Mouse (Mus musculus): ENCODE data around the gene Camk2b. TPM values are rescaled to one million over a fixed set of nuclear protein-coding genes. Genes with fewer than 3 reads are reported as not detected.

Camk2b gene
- polyA plus RNA-seq, 1 experiment from 2014 or later: 1.6 TPM

DNA sequence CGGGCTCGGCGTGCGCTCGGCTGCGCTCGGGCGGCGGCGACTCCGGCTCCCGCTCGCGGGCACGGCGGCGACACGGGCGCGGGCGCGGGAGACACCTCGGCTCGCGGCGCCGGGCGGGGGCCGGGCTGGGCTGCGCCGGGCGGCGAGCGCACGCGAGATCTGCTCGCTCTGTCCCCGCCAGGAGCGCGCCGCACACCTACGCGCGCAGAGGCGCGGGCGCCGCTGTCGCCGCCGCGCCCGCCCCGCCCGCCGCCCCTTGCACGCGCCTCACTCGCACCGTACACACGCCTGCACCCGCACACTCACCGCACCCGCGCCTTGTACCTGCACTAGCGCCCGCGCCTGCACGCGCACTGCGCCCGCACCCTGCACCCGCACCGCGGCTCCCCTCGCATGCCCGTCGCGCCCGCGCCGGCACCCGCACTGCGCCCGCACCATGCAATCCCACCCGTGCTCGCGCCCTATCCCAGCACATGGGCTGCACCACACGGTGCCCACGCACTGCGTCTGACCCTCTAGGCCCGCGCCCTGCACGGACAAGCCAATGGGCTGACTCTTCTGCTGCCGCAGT lies 526 bp downstream of the Camk2b start:
- H3K9me3 ChIP-seq: no peaks in the 10 kb centered on the region
- H3K4me1 ChIP-seq: peaks cover 26% of the 10 kb centered on the region
- H3K9ac ChIP-seq: peak overlapping the region; percentile 56
- no peaks in the 10 kb centered on the region for H3K36me3 ChIP-seq
- WGBS: under 1% methylated on average over 69 of the region's 95 CpGs
- peak overlapping the region; percentile 95 for H3K4me2 ChIP-seq (replicated peaks)
- ATAC-seq (ENCODE audit: low FRiP score, low read depth): 0 out of 2 replicates have a peak, but pooled peaks have one; percentile 45
- H3K27ac ChIP-seq: no peak overlapping the region
- peak overlapping the region; percentile 60 for H3K4me3 ChIP-seq
- peaks cover 99% of the 10 kb centered on the region for H3K27me3 ChIP-seq

DNA sequence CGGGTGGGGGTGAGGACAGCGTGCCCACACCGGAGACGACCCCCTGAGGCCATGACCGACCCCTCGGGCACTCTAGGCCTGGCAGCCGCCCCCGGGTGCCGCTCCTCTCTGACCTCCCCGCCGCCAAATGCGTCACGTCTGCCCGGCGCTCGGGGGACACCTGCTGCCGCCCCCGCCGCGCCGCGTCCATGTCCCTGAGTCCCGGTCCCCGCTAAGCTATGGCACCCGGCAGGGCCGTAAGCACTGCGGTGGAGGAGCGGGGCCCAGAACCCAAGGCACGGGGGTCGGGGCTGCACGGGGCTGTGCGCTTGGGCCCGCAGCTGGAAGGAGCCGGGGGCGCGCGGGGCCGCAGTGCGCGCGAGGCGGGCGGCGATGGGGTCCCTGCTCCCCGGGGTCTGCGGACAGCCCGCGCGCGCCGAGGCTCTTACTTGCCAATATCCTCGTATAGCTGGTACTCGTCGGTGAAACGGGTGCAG lies 1.1 kb downstream of the Camk2b start:
- Histone ChIP-seq H3K4me2 (replicated peaks) (peak overlapping the region; percentile 95), H3K27ac (no peak overlapping the region), H3K9ac (peak overlapping the region; percentile 56), H3K36me3 (no peaks in the 10 kb centered on the region), H3K9me3 (no peaks in the 10 kb centered on the region), H3K27me3 (peaks cover 99% of the 10 kb centered on the region), H3K4me3 (peak overlapping the region; percentile 60), H3K4me1 (peaks cover 26% of the 10 kb centered on the region)
- WGBS: 2% methylated on average over 45 of the region's 55 CpGs
- ATAC-seq (ENCODE audit: low FRiP score, low read depth): no peak

DNA sequence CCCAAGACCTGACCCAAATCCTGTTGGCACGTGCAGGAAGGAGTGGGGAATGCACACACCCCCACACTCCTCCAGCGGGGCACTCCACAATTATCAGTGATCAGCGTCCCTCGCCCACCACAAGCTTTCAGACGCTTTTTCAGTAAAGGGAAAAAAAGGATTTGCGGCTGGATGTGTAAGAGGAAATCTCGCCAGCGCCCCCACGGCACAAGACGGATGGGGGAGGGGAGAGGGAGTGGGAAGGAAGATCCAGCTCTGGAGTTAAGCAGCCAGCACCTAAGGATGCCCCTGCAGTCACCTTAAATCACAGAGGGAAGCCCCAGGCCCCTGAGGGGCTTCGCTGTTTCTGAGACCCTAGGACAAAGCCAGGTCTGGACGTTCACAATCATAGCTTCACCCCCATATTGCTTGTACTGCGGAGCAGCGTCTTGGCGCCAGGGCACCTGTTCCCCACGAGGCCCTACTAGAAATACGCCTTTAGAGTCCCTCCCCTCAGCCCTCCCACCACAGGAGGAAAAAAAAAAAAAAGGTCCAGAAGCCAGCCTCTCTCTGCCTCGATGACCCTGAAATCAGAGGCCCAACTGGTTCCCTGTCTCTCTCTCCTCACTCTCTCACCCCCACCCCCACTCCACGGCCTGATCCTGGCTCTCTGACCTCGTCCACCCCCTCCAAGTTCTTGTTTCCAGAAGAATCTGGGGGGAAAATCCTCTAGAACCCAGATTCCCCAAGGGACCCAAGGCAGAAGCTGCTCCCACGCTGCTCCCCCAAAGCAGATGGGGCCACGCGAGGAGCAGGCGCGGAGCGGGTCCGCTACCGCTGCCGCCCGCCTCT lies 1.7 kb downstream of the Camk2b start:
- H3K4me2 ChIP-seq (replicated peaks): peak overlapping the region; percentile 95
- H3K9me3 ChIP-seq: no peaks in the 10 kb centered on the region
- peaks cover 26% of the 10 kb centered on the region for H3K4me1 ChIP-seq
- no peaks in the 10 kb centered on the region for H3K36me3 ChIP-seq
- peak overlapping the region; percentile 56 for H3K9ac ChIP-seq
- peaks cover 95% of the 10 kb centered on the region for H3K27me3 ChIP-seq
- no peak overlapping the region for H3K27ac ChIP-seq
- WGBS: 4% methylated on average over 30 of the region's 30 CpGs
- H3K4me3 ChIP-seq: peak overlapping the region; percentile 60
- ATAC-seq (ENCODE audit: low FRiP score, low read depth): no peak

DNA sequence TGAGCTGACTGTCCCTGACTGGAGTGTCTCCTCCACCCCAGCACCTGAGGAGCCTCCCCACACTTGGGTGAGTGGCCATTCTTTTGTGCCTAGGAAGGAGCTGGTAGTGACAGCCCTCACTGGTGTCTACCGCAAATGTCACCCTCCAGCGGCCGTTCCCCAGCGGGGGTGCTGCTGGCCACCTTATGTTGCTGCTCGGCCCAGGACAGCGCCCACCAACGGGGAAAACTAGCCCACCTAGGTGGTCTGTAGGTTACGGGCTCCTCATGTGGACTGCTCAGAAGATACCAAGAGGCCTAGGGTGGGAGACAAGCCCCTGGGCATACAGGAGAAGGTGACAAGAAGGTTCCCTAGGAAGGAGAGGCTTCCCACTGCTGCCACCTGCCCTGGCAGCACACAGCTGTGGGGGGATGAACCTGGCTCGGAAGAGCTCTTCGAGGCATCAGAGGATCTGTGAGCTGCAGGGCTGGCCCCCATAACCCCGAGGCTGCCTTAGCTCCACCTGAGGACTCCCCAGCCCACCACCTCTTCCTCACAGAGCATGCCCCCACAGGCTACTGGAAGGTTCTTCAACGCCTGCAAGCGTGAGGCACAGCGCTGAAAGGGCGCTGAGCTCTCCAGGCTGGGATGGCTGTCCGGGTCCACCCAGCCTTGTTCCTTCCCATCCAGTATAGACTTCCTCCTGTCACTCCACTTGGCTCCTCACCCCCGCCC lies 2.5 kb downstream of the Camk2b start:
- no peaks in the 10 kb centered on the region for H3K36me3 ChIP-seq
- WGBS: 42% methylated on average over 17 of the region's 17 CpGs
- no peak overlapping the region for H3K4me2 ChIP-seq (replicated peaks)
- H3K27me3 ChIP-seq: peaks cover 93% of the 10 kb centered on the region
- no peak overlapping the region for H3K9ac ChIP-seq
- peak overlapping the region; percentile 60; the same call in 1 of the 2 replicates for H3K4me3 ChIP-seq
- H3K27ac ChIP-seq: no peak overlapping the region
- H3K9me3 ChIP-seq: no peaks in the 10 kb centered on the region
- H3K4me1 ChIP-seq: peaks cover 26% of the 10 kb centered on the region
- no peak for ATAC-seq (ENCODE audit: low FRiP score, low read depth)

DNA sequence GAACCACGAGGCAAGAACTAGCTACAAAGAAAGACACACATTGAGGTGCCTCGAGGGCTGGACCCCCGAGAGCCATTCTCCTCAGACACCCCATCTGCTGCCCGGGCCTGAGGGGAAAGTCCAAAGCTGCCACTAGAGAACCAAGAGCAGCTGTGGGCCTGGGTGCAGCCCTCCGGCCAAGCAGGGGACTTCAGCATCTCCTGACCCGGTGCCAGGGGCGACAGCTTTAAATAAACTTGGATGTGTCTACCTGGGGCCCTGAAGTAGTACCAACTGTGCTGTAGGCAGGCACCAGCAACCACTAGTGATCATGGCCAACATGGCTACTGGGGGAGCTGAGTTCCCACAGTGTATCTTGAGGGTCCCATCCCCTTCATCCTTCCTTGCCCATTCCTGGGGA lies 3.1 kb downstream of the Camk2b start:
- Histone ChIP-seq H3K9me3 (no peaks in the 10 kb centered on the region), H3K36me3 (no peaks in the 10 kb centered on the region), H3K9ac (no peak overlapping the region), H3K4me3 (no peak overlapping the region), H3K27me3 (peaks cover 87% of the 10 kb centered on the region), H3K27ac (no peak overlapping the region), H3K4me1 (peaks cover 24% of the 10 kb centered on the region), H3K4me2 (replicated peaks) (no peak overlapping the region)
- no peak for ATAC-seq (ENCODE audit: low FRiP score, low read depth)
- 87% methylated on average over 7 of the region's 7 CpGs for WGBS

DNA sequence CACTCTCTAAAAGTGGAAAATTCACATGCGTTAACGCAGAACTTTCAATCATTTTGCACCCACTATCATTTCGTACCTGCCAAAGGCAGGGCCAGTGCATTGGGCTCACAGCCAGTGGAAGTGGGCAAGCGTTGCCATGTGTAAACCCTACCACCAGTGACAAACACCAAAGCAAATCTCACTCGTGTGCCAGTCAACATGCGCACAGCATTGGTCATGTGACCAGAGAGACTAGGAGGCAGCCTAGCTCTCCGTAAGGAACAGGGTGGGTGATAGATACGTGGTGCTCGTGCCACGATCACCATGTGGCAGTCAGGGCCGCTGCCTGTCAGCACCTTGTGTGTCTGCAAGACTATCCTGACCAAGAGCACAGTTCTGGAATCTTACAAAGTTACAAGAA lies 3.8 kb downstream of the Camk2b start:
- ATAC-seq (ENCODE audit: low FRiP score, low read depth): no peak

DNA sequence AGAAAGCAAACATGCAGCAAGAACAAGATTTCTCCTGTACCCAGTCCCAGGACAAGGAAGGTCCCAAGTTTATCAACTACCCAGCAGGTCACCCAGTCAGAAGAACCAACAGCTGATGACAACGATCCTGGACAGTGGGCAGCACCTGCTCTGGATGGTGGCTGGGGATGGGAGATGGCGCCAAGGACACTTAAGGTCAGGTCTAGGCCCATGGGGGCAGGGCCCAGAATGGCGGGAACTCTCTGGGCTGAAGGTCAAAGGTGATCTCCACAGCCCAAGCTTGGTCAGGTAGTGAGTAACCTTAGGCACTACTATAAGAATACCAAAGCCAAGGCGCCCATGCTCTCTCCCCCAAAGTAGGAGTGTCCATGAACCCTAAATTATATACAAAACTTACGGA lies 4.3 kb downstream of the Camk2b start:
- WGBS: 81% methylated on average over 5 of the region's 5 CpGs
- Histone ChIP-seq H3K4me3 (no peak overlapping the region), H3K9ac (no peak overlapping the region), H3K4me2 (replicated peaks) (no peak overlapping the region), H3K36me3 (no peaks in the 10 kb centered on the region), H3K9me3 (no peaks in the 10 kb centered on the region), H3K27me3 (peaks cover 77% of the 10 kb centered on the region), H3K4me1 (peaks cover 21% of the 10 kb centered on the region), H3K27ac (no peak overlapping the region)
- ATAC-seq (ENCODE audit: low FRiP score, low read depth): no peak

More for the DNA sequence above, 3.8 kb downstream of the Camk2b start:
- no peak overlapping the region for H3K27ac ChIP-seq
- no peak overlapping the region for H3K4me2 ChIP-seq (replicated peaks)
- no peak overlapping the region for H3K9ac ChIP-seq
- no peaks in the 10 kb centered on the region for H3K9me3 ChIP-seq
- peaks cover 21% of the 10 kb centered on the region for H3K4me1 ChIP-seq
- WGBS: 88% methylated on average over 11 of the region's 11 CpGs
- peaks cover 80% of the 10 kb centered on the region for H3K27me3 ChIP-seq
- no peaks in the 10 kb centered on the region for H3K36me3 ChIP-seq
- H3K4me3 ChIP-seq: no peak overlapping the region

DNA sequence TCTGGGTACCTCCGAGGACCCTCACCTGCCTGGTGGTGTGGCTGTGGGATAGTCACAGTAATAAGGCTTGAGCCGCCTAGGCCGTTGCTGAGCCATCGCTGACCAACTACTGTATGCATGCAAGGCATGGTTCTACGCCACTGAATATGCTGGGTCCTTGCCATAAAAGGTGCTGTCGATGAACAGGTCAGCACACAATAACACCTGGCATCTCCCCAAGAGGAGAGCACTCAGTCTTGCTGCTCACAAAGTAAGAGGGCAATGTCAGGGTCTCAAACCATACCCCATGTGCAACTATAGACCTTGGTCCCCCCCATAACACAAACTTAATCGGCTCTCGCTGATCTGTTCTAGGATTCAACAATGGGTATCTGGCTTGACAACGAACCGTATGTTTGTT lies 7.0 kb downstream of the Camk2b start:
- Histone ChIP-seq H3K9me3 (no peaks in the 10 kb centered on the region), H3K4me2 (replicated peaks) (no peak overlapping the region), H3K36me3 (no peaks in the 10 kb centered on the region), H3K27me3 (peaks cover 61% of the 10 kb centered on the region), H3K4me3 (no peak overlapping the region), H3K27ac (no peak overlapping the region), H3K4me1 (peaks cover 5% of the 10 kb centered on the region), H3K9ac (no peak overlapping the region)
- 92% methylated on average over 10 of the region's 10 CpGs for WGBS
- ATAC-seq (ENCODE audit: low FRiP score, low read depth): no peak

DNA sequence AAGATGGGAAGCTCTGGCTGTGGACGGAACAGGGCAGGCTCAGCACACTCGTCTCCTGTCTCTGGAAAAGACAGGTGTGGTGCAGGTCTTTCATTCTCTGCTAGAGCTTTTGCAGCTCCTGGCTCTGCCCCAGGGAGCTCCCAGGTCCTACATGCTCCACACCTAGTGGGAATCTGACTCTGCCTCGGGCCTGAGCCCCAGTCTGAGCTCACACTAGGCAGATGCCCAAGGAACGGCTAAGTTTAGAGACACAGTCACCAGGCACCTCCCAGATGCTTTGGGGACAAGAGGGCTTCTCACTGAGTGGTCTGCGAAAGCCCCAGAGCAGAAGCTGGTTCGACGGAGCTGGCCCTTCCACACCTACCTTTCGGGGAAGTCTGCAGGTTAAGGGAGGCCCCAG lies 12.8 kb downstream of the Camk2b start:
- H3K36me3 ChIP-seq: no peaks in the 10 kb centered on the region
- no peak overlapping the region for H3K9ac ChIP-seq
- 79% methylated on average over 8 of the region's 8 CpGs for WGBS
- H3K27me3 ChIP-seq: peaks cover 13% of the 10 kb centered on the region; the same call in 1 of the 2 replicates
- H3K4me1 ChIP-seq: no peaks in the 10 kb centered on the region
- H3K9me3 ChIP-seq: no peaks in the 10 kb centered on the region
- ATAC-seq (ENCODE audit: low FRiP score, low read depth): no peak
- H3K27ac ChIP-seq: no peak overlapping the region
- H3K4me2 ChIP-seq (replicated peaks): no peak overlapping the region
- no peak overlapping the region for H3K4me3 ChIP-seq

DNA sequence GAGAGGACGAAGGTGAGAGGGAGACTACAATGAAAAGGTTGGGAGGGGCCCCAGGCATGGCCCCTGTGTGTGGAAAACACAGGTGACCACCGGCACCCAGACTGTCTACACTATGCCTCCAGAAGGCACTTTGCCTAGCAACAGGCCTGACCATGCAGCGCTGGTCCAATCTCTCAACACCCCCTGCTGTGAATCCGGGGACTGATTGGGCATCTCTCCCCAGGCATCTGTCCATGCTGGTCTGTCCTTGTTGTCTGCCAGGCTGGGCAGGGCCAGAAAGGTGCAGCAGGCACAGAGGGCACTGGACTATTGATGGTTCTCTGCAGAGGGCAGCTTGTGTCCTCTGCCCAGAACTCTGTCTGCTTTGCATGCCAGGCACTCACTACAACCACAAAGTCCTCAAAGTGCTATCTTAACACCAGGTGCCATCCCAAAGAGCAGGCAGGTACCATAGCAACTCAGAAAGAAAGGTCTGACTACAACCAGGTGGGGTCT lies 16.0 kb downstream of the Camk2b start:
- H3K27me3 ChIP-seq: 0 out of 2 replicates have a peak, but pooled peaks cover 1% of the 10 kb centered on the region
- H3K9me3 ChIP-seq: no peaks in the 10 kb centered on the region
- 75% methylated on average over 4 of the region's 4 CpGs for WGBS
- no peaks in the 10 kb centered on the region for H3K36me3 ChIP-seq
- no peak overlapping the region for H3K4me2 ChIP-seq (replicated peaks)
- H3K27ac ChIP-seq: no peak overlapping the region
- no peak overlapping the region for H3K9ac ChIP-seq
- H3K4me1 ChIP-seq: no peaks in the 10 kb centered on the region
- no peak overlapping the region for H3K4me3 ChIP-seq
- no peak for ATAC-seq (ENCODE audit: low FRiP score, low read depth)

DNA sequence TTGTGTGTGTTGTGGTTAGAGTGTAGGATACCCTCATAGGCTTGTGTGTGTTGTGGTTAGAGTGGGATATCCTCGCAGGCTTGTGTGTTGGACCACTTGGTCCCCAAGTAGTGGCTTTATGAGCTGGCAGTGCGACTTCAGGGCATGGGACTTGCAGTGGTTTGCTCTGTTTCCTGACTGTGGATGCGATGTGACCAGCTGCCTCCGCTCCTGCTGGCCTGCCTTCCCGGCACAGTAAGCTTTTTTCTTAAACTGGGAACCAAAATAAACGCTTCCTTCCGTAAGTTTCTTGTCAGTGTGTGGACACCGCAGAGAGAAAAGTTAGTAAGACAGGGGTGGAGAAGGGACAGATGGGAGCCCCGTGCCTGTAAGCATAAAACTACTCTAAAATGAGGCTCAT lies 18.0 kb downstream of the Camk2b start:
- no peak for ATAC-seq (ENCODE audit: low FRiP score, low read depth)
- H3K27ac ChIP-seq: no peak overlapping the region
- H3K9me3 ChIP-seq: no peaks in the 10 kb centered on the region
- H3K4me2 ChIP-seq (replicated peaks): no peak overlapping the region
- H3K4me1 ChIP-seq: no peaks in the 10 kb centered on the region
- H3K9ac ChIP-seq: no peak overlapping the region
- no peak overlapping the region for H3K4me3 ChIP-seq
- no peaks in the 10 kb centered on the region for H3K36me3 ChIP-seq
- no peaks in the 10 kb centered on the region for H3K27me3 ChIP-seq
- 80% methylated on average over 9 of the region's 9 CpGs for whole genome bisulfite sequencing

DNA sequence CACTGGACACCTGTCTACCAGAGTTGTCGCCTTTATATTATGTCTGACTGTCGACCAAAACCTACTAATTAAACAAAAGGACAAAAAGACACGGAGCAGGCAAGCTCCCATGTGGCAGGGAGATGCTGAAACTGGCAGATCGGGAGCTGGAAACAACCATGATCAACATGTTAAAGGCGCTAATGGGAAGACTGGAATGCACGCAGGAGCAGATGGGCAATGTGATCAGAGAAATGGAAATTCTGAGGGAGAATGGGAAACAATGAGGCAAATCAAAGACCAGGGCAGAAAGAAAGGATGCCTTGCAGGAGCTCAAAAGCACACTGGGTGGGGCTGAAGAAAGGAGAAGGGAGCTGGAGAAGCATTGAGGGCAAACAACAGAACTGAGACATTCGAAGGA lies 27.2 kb downstream of the Camk2b start:
- Histone ChIP-seq H3K36me3 (no peaks in the 10 kb centered on the region), H3K27ac (no peak overlapping the region), H3K4me2 (replicated peaks) (no peak overlapping the region), H3K4me1 (no peaks in the 10 kb centered on the region), H3K9ac (no peak overlapping the region), H3K4me3 (no peak overlapping the region), H3K27me3 (no peaks in the 10 kb centered on the region), H3K9me3 (no peaks in the 10 kb centered on the region)
- no peak for ATAC-seq (ENCODE audit: low FRiP score, low read depth)
- WGBS: 72% methylated on average over 7 of the region's 7 CpGs

All from limb, embryonic 13.5 days (tissue).